Mouse (Mus musculus) layer of hippocampus, adult 8-10 months (tissue): Measurements from ENCODE around the gene Rps6ka1. TPM values are rescaled to one million over a fixed set of nuclear protein-coding genes. Genes with fewer than 3 reads are reported as not detected.

Experiments used
- DNase-seq, 2 experiments: peaks; one replicate each; pipeline ENCODE4 v3.0.0; 2022; ENCODE audit warnings: low spot score in 2 of 2
- total RNA-seq, 4 experiments: library from RNA; stranded (reverse); gene quantifications; 2 replicates each; pipeline ENCODE4 v1.2.4; 2022

The Rps6ka1 gene
- total RNA-seq, 4 experiments from 2014 or later, result 12.6 to 27.6 (median 19.4) TPM

- DNase-seq, result no peak
These were observed 9.9 kb upstream of the Rps6ka1 start for GRCm38 (mm10) chr4:133897431-133897891.

DNA sequence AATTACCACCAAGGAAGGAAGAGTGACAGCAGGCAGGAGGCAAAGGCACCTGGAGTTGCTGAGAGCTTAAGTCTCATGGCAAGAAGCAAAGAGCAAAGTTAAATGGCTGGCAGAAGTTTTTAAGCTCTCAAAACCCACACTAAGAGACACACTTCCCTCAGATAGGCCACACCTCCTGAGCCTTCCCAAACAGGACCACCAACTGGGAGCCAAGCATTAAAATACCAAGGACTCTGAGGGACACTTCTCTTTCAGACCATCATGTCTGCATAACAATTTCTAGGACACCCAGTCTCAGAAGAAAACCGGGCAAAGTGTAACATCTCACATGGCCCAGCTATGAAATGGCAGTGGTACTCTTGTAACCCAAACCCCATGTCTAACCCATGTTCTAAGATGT, 9.4 kb upstream of the Rps6ka1 start:
- DNase-seq, result no peak

GRCm38 (mm10) chr4:133896002-133896401, 8.4 kb upstream of the Rps6ka1 start:
- no peak for DNase-seq

DNA sequence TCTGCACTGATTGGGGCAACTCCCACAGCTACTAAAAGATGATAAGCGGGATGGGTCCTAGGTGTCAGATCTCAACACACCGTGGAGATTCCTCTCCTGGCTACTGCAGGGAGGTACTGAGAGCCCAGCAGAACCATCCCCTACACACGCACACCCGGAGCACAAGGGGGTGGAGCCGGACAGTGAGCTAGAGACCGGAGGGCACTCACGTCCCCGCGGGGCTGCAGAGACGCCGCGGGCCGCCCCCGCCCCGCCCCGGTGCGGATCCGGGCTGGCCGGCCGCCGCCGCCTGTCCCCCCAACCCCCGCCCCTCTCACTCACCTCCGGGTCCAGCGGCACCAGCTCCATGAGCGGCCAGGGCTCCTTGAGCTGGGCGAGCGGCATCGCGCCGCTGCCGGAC, 348 bp downstream of the Rps6ka1 start:
- DNase-seq, result no peak

DNA sequence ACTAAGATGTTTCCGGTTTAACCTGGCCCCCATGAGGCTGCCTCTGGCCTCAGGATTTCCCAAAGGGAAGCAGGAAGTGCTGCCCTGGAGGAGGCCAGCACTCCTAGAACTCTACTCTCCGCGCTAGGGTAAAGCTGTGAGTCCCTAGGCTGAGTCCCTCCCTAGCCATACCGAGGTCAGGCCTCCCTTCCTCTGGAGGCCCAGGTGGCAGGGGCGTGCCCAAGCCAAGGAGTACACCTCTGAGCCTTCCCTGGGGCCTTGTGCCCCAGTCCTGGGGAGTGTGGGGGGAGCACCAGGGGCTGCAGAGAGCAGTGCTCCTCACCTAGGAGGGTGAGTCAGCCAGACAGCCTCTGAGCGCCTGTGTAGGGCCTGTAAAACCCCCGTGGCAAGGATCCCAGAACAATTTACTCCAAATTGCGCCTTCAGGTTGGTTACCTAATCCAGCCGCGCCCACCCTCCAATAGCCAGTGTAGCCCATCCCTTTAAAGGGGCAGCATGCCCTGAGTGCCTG, 1.6 kb downstream of the Rps6ka1 start:
- no peak for DNase-seq

GRCm38 (mm10) chr4:133885331-133885730, 2.3 kb downstream of the Rps6ka1 start:
- no peak for DNase-seq

- no peak for DNase-seq
These were observed 2.7 kb downstream of the Rps6ka1 start for GRCm38 (mm10) chr4:133884888-133885287.

- no peak for DNase-seq
These were observed 3.4 kb downstream of the Rps6ka1 start for GRCm38 (mm10) chr4:133884127-133884753.

DNA sequence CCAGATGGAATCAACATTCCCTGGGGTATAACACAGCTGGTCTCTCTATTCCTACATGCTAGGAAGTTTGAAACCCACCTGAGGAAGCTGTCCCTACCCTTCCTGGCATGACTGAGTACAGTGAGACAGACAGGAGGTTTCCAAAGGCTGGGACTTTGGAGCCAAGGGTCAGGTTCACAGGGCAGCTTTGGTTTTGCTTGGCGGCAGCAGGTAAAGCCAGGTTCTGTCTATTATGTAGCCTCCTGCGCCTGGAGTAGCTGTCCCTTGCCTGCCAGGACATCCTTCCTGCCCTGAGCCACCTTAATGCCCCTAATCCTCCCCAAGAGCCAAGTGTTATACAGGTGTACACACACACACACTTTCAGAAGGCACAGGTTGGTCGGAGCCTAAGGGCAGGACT, 5.7 kb downstream of the Rps6ka1 start:
- no peak for DNase-seq

DNA sequence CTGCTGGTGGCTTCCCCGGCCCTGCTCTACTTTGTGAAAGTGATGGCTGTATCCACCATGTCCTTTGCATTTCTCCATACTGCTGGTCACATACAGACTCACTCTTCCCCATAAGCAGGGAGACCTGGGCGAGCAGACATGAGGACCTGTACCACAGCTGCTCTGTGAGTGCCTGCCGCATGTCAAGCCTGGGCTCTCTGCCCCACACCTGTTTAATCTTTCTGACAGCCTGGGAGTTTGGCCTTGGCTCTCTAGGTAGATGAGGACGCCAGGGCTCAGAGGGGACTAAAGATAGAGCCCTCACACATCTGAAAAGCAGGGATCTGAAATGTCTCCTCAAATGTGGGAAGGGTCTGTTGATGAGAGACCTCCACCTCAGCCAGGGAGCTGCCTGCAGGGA, 6.2 kb downstream of the Rps6ka1 start:
- DNase-seq, result no peak

DNA sequence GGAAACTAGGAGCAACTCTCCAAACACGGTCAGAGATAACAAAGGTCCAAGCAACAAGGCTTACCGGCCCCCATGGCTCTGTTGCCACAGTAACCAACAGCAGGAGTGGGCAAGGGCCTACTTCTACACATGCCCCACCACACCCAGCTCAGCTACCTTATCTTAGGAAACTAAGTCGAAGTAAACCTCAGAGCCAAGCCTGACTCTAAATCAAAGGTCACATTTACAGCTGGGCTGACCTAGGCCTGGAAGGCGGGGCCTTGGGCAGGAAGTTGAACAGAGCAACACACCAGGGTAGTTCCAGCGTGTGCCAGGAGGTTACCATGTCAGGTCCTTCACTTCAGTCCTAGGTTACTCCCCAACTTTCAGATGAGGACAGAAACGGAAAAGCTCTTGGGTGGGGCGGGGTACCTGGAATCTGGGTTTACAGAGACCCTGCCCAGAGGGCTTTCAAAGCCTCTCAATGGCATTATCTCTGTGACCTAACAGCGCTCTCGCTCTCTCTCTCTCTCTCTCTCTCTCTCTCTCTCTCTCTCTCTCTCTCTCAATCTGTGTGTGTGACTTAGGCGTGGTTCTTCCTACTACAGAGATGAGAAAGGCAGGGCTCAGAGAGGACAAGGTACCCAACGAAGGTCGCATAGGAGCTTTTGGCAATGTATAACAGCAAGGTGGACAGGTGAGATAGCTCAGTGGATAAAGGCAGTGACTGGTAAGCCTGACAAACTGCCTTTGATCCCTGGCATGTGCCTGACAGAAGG, 8.3 kb downstream of the Rps6ka1 start:
- DNase-seq, result no peak

GRCm38 (mm10) chr4:133877850-133878755, 9.5 kb downstream of the Rps6ka1 start:
- no peak for DNase-seq

- DNase-seq, result no peak
These were observed 12.6 kb downstream of the Rps6ka1 start for GRCm38 (mm10) chr4:133874865-133875517.

DNA sequence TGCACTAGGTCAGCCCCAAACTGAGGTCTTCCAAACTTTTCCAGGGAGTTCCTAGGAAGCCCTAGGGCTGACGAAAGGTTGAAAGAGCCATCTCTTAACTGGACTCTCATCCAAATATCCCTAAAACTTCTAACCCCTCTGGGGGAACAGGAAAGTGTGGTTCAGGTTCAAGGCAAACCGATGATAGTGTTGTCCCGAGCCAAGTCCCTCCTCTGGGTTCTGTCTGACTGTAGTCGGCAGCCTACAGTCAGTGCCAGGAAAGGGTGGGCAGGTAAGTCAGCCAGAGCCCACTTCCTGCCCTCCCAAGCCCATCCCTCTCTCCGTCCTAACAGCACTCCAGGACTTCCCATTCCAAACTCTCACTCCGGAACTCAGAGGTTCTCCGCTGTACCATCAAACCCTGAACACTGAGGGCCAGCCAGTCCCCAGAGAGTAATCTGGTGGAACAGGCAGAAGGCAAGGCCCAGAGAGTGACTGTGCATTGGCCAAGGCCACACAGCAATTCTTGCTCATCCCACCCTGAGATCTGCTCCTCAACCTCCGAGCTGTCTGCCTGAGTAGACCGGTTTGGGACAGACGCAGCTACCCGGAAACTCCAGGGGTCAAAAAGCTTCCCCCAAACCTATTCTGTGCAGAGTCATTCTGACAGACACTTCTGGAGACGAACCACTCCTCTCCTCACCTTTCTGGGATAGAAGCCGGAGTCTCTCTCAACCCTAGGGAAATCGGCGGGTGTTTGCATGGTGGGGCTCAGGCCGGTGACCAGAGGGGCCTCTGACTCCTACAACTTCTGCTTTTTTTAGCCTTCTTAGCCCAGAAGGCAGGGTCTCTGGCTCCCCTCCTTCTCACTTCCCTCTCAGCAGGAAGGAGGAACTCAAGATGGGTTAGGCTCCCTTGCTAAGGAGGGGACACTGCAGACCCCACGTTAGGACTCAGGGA, 13.4 kb downstream of the Rps6ka1 start:
- DNase-seq, result no peak

DNA sequence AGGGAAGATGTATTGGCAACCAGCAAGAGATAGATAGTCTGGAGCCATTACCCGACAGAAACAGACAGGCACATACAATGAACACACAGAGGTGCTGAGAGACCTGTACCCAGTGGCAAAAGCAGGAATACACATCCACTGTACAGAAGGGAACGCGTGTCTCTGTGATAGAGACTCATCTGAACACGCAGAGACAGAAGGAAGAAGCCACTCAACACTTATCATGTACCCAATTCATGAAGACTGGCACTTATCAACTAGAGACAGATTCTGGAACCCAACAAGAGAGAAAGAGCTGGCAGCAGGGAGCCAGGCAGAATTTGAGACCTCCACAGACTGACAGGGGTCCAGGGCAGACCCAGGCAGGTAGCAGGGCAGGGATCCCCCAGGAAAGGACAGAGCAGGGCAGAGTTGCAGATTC, 14.2 kb downstream of the Rps6ka1 start:
- no peak for DNase-seq

DNA sequence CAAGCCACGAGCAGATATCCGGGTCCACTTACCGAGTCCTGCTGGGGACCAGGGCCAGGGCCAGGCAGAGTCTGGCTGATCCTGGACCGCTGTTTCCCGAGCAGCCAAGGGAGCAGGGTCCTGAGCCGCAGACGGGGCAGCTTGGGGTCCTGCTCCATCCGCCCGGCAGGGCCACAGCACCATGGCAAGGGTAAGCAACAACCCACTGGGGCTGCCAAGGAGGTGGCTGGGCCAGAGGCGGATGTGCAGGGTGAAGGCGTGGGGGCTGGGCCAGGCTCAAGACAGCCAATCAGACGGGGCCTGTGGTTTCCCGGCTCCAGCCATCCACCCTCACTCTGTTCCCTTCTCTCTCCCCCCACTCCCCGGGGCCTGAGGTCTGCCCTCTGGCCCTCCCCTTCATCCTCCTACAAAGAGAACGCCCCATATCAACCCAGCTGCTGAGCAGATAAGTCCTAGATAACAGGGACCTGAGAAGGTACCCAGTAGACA, 14.7 kb downstream of the Rps6ka1 start:
- no peak for DNase-seq

GRCm38 (mm10) chr4:133872222-133872811, 15.3 kb downstream of the Rps6ka1 start:
- no peak for DNase-seq

DNA sequence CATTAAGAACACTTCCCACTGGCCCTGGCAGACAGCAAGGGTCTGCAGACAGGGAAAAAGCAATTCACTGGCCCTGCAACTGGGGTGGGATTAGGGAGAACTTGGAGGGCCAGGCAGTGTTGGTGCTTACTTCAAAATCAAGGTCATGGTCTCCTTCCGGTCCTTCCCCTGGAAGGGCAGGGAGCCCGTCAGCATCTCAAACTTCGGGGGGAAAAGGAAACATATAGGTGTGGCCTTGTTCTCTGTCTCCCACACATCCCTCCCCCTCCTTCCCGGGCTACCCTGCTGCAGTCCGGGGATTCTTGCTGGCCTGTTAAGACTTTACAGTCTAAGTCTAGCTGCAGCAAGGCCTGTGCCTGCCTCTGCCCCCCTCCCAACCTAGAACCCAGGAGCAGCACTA, 22.4 kb downstream of the Rps6ka1 start:
- no peak for DNase-seq

- peak; percentile 47 to 54 for DNase-seq
These were observed 23.1 kb downstream of the Rps6ka1 start for GRCm38 (mm10) chr4:133864380-133864981.
